Mouse (Mus musculus): ENCODE measurements around the gene Gabrg3. TPM values are rescaled to one million over a fixed set of nuclear protein-coding genes. Genes with fewer than 3 reads are reported as not detected.

The Gabrg3 gene
- not detected in 2 replicates for polyA plus RNA-seq (2012; ENCODE audit: insufficient read depth, insufficient read length, missing spikeins)

DNA sequence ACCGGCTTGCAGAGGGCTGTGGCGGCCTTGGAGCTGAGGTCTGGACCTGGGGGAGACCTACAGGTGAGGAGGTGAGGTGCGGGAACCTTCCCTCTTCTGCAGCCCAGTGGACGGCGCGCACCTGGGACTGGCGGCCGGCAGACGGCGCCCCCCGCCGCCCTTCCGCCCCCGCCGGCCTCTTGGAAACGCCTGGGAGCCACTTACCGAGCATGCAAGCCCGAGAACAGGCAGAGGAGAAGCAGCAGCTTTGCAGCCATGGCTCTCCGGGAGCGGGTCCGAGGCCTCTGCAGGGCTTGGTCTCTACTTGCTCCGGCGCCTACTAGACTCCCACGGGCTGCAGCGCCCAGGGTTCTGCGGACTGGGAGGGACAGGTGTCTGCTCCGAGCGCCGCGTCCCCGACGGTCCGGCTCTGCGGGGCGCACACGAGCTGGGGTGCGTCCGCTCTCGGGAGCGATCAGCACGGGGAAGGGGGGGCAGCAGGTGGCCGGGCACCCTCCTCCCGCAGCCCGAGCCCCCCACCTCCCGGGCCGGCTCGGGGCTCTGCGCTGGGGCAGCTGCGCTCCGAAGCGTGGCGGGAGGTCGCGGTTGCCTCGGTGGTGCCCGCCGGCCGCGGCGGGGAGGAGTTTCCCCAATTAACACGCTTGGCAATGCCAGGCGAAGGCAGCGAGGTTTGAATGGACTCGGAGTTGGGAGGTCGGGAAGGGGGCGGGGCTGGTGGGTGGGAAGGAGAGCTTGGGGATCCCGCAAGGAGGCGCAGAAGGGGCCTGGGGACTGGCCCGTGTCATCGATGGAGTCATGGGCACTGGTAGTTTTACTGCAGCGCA is at the start of gene Gabrg3:
Gene Gabrg3, minus strand, starts transcription at position 672 of the 824 bp plus-strand sequence.
- TF ChIP-seq CTCF (IDR thresholded peaks at IDR 0.05; ENCODE audit: low read depth, low read length) (no peak), POLR2A (IDR thresholded peaks at IDR 0.05; ENCODE audit: borderline replicate concordance, low read depth, low read length) (no peak)
- Histone ChIP-seq H3K27ac (ENCODE audit: insufficient read depth, low read depth, low read length) (no peak within 1 kb of the TSS), H3K4me3 (ENCODE audit: insufficient read depth, low read length) (no peak within 1 kb of the TSS), H3K4me1 (ENCODE audit: control insufficient read depth, insufficient read depth, low read length) (no peaks in the 10 kb centered on the region)

DNA sequence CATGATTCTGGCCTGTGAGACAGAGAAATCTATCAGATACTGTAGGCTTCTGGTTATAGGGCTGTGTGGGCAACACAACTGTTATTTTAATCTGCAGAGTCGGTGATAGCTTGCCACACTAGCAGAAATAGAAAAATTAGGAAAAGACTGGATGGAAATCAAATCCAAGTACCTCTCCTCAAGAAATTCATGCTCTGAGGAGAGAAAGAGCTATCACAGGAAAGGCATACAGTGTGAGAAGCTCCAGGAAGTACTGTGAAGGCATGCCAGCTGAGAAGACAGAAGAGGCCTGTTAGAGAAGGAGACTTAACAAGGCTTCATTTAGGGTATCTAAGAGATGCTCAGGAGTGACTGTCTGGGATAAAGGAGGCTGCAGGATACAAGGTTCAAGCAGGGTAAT is 35.7 kb upstream of the Gabrg3 start:
- H3K4me1 ChIP-seq (ENCODE audit: control insufficient read depth, insufficient read depth, low read length), result no peaks in the 10 kb centered on the region
- H3K4me3 ChIP-seq (ENCODE audit: insufficient read depth, low read length), result no peak overlapping the region
- no peak for TF ChIP-seq POLR2A (IDR thresholded peaks at IDR 0.05; ENCODE audit: borderline replicate concordance, low read depth, low read length)
- TF ChIP-seq CTCF (IDR thresholded peaks at IDR 0.05; ENCODE audit: low read depth, low read length), result no peak
- no peak overlapping the region for H3K27ac ChIP-seq (ENCODE audit: insufficient read depth, low read depth, low read length)

DNA sequence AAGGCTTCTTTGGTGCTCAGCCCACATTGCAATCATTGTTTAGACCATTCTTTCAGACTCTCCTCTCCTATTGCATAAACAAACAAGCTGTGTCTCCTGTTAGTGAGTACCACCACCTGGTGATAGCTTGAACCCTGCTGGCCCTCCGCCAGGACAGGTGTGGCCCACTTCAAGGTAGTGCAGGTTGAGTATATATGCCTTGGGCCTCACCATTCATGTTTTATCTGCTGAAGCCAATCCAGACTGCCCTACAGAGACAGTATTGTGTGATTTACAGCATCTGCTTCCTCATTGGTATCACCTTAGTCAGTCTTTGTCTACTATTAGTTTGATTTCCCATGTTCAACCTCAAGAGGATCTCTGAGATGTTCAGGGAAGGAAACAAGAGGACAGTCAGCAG is 34.1 kb upstream of the Gabrg3 start:
- Histone ChIP-seq H3K4me1 (ENCODE audit: control insufficient read depth, insufficient read depth, low read length) (no peaks in the 10 kb centered on the region), H3K27ac (ENCODE audit: insufficient read depth, low read depth, low read length) (no peak overlapping the region), H3K4me3 (ENCODE audit: insufficient read depth, low read length) (no peak overlapping the region)
- TF ChIP-seq POLR2A (IDR thresholded peaks at IDR 0.05; ENCODE audit: borderline replicate concordance, low read depth, low read length) (no peak), CTCF (IDR thresholded peaks at IDR 0.05; ENCODE audit: low read depth, low read length) (no peak)

DNA sequence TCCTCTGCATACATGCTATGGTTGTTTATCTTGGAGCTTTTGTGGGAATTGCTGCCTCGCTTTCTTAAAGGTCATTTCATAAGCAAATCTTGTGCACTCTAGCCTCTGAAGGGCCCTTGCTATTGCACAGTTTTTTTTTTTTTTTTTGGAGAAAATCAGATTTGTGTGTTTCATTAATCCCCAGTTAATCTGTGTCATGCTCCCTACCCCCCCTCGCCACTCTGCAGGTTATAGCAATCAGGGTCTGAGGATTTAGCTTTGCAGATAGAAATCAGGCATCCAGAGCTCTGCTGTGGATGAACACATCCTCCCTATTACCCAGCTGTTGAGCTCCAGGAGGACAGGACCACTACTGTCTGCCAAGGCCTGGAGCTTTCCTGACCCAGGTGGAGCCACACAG is 32.4 kb upstream of the Gabrg3 start, which contains the start of gene Gabrb3:
Gene Gabrb3, plus strand, starts transcription at position 301 of the 400 bp plus-strand sequence.
- H3K4me3 ChIP-seq (ENCODE audit: insufficient read depth, low read length), result no peak within 1 kb of the TSS
- no peak within 1 kb of the TSS for H3K27ac ChIP-seq (ENCODE audit: insufficient read depth, low read depth, low read length)
- TF ChIP-seq POLR2A (IDR thresholded peaks at IDR 0.05; ENCODE audit: borderline replicate concordance, low read depth, low read length) (no peak), CTCF (IDR thresholded peaks at IDR 0.05; ENCODE audit: low read depth, low read length) (no peak)
- H3K4me1 ChIP-seq (ENCODE audit: control insufficient read depth, insufficient read depth, low read length), result no peaks in the 10 kb centered on the region

DNA sequence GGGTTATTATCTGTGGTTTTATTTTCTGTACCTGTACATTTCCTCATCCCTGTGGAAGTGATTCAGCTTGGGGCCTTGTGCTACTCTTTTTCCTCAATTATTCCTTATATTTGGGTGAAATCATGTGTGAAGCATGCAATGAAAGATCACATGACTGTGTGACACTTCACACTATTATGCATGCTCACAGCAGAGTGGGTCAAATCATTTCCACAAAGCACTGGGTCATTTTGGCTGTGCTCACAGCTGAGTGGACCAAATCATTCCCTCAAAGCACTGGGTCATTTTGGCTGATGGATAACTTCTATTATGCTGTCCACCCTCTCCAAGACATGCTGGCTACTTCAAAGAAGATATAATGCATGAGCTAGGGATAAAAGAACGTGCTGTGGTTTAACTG is 25.9 kb upstream of the Gabrg3 start:
- TF ChIP-seq POLR2A (IDR thresholded peaks at IDR 0.05; ENCODE audit: borderline replicate concordance, low read depth, low read length), result no peak
- TF ChIP-seq CTCF (IDR thresholded peaks at IDR 0.05; ENCODE audit: low read depth, low read length), result no peak
- no peak overlapping the region for H3K4me3 ChIP-seq (ENCODE audit: insufficient read depth, low read length)
- no peak overlapping the region for H3K27ac ChIP-seq (ENCODE audit: insufficient read depth, low read depth, low read length)
- H3K4me1 ChIP-seq (ENCODE audit: control insufficient read depth, insufficient read depth, low read length), result no peaks in the 10 kb centered on the region

DNA sequence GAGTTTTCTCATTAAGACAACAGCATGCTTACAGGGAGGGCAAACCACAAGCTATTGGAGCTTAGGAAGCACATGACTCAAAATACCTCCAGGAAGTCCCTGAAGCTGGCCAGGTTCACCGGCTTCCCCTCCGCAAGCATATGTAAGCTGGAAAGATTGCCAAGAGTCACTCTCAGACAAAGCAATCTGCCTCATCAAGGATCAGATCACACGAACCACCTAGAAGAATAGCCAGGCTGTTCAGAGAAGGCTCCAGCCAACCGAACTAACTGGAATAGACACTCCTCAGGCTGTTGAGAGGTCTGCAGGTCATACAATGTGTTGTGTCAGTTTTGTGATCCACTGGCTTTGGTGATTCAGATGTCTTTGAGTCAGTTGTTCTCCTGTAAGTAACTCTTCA is 24.2 kb upstream of the Gabrg3 start:
- no peak for TF ChIP-seq CTCF (IDR thresholded peaks at IDR 0.05; ENCODE audit: low read depth, low read length)
- no peak for TF ChIP-seq POLR2A (IDR thresholded peaks at IDR 0.05; ENCODE audit: borderline replicate concordance, low read depth, low read length)
- Histone ChIP-seq H3K4me3 (ENCODE audit: insufficient read depth, low read length) (no peak overlapping the region), H3K4me1 (ENCODE audit: control insufficient read depth, insufficient read depth, low read length) (no peaks in the 10 kb centered on the region), H3K27ac (ENCODE audit: insufficient read depth, low read depth, low read length) (no peak overlapping the region)

DNA sequence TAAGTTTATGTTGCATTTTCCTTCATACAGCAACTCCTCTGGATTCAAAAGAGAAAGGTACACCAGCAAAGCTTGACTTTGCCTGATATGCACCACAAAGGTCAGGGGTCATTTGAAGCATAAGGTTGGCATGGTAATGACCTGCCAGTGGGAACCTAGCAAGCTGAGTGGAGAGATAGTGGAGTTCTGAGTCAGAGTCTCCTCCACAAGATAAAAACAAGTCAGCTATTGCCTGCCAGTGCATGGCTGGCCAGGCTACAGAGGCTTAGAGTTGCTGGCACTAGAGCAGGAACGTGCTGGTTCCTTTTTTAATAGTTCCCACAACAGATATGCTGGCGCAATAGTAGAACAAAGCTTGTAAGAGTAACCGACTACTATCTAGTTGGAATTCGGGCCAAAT is 6.6 kb upstream of the Gabrg3 start:
- TF ChIP-seq CTCF (IDR thresholded peaks at IDR 0.05; ENCODE audit: low read depth, low read length) (no peak), POLR2A (IDR thresholded peaks at IDR 0.05; ENCODE audit: borderline replicate concordance, low read depth, low read length) (no peak)
- Histone ChIP-seq H3K4me3 (ENCODE audit: insufficient read depth, low read length) (no peak overlapping the region), H3K27ac (ENCODE audit: insufficient read depth, low read depth, low read length) (no peak overlapping the region), H3K4me1 (ENCODE audit: control insufficient read depth, insufficient read depth, low read length) (no peaks in the 10 kb centered on the region)

DNA sequence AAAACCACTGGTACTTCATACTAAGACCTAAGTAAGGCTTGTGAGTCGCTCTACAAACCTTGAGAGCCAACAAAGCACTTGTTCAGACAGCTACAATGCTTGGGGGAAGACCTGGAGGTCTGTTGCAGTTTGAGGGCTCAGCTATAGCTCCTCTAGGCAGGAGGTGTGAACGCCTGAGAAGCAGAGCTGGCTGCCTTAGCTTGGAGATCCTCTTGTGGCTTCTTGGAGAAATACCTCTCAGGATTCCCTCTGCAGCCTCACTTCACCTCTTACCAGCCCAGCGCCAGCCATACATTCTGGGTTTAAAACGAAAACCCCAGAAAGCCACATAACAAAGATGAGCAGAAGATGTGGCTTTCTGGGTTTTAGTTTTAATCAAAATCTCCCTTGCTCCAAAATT is 3.1 kb upstream of the Gabrg3 start:
- Histone ChIP-seq H3K4me3 (ENCODE audit: insufficient read depth, low read length) (no peak overlapping the region), H3K4me1 (ENCODE audit: control insufficient read depth, insufficient read depth, low read length) (no peaks in the 10 kb centered on the region), H3K27ac (ENCODE audit: insufficient read depth, low read depth, low read length) (no peak overlapping the region)
- TF ChIP-seq POLR2A (IDR thresholded peaks at IDR 0.05; ENCODE audit: borderline replicate concordance, low read depth, low read length) (no peak), CTCF (IDR thresholded peaks at IDR 0.05; ENCODE audit: low read depth, low read length) (no peak)

DNA sequence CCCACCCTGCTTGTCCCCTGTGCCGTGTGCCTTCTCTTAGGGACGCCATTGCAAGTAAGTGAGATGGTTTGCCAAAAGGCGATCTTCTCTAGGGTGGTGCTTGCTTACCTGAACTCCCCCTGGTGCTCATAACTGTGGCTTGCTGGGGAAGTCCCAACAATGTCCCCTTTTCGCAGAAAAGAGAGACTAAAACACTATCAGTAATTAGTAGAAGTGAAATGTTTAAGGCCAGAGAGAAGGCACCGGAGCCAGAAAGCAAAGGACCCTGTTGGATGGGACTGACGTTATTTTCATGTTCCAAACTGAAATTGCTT is 310 bp upstream of the Gabrg3 start:
- Histone ChIP-seq H3K27ac (ENCODE audit: insufficient read depth, low read depth, low read length) (no peak overlapping the region), H3K4me3 (ENCODE audit: insufficient read depth, low read length) (no peak overlapping the region), H3K4me1 (ENCODE audit: control insufficient read depth, insufficient read depth, low read length) (no peaks in the 10 kb centered on the region)
- TF ChIP-seq POLR2A (IDR thresholded peaks at IDR 0.05; ENCODE audit: borderline replicate concordance, low read depth, low read length), result no peak
- TF ChIP-seq CTCF (IDR thresholded peaks at IDR 0.05; ENCODE audit: low read depth, low read length), result no peak

DNA sequence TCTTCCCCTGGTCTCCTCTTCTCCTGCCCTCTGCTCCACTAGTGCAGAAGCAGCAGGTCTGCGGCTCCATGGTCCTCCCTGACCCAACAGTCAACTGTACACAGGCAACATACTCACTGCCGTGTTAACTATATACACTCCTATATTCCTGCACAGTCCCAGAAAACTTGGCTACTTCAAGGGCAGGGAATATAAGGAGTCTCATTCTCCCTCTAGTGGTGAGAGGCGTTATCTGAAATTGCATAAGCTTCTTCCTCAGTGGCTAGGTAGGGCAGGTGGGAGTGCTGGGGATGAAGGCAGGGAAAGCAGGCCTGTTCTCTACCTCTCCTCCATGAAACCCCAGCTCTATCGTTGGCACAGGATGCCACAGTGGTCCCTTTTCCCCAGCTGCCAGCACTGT is 2.9 kb downstream of the Gabrg3 start:
- H3K27ac ChIP-seq (ENCODE audit: insufficient read depth, low read depth, low read length), result no peak overlapping the region
- TF ChIP-seq CTCF (IDR thresholded peaks at IDR 0.05; ENCODE audit: low read depth, low read length) (no peak), POLR2A (IDR thresholded peaks at IDR 0.05; ENCODE audit: borderline replicate concordance, low read depth, low read length) (no peak)
- no peak overlapping the region for H3K4me3 ChIP-seq (ENCODE audit: insufficient read depth, low read length)
- no peaks in the 10 kb centered on the region for H3K4me1 ChIP-seq (ENCODE audit: control insufficient read depth, insufficient read depth, low read length)
